Mouse (Mus musculus): Measurements from ENCODE around the gene Cd177.

- no peak for TF ChIP-seq CTCF (IDR thresholded peaks at IDR 0.05; ENCODE audit: extremely low read depth, insufficient read depth, insufficient read length, insufficient replicate concordance)
- TF ChIP-seq POLR2A (IDR thresholded peaks at IDR 0.05; ENCODE audit: low read depth, low read length), result no peak
Measured at GRCm38 (mm10) chr7:24776145-24776544, 16.0 kb upstream of the Cd177 start.
